Mouse (Mus musculus) layer of hippocampus, postnatal 10 days (tissue): ENCODE results near the gene Gm12216. TPM values are rescaled to one million over a fixed set of nuclear protein-coding genes. Genes with fewer than 3 reads are reported as not detected.

ENCODE experiments used
- DNase-seq, 2 experiments: peaks; one replicate each; pipeline ENCODE4 v3.0.0; 2021; ENCODE audit warnings: low spot score in 2 of 2
- microRNA-seq, 2 experiments: library from miRNA; unstranded; fragments of <30 nt; microRNA quantifications; one replicate each; pipeline ENCODE4 v1.2.0; 2021
- total RNA-seq, 2 experiments: library from RNA; stranded (reverse); gene quantifications; 2 replicates each; pipeline ENCODE4 v1.2.3; 2021

Gene Gm12216
- total RNA-seq, 2 experiments from 2014 or later: 1.4 to 3.6 TPM

GRCm38 (mm10) chr11:53748614-53749013 lies 110.4 kb downstream of the Gm12216 start:
- no peak for DNase-seq

- no peak for DNase-seq
Observed at GRCm38 (mm10) chr11:53747985-53748384, 111.1 kb downstream of the Gm12216 start.

GRCm38 (mm10) chr11:53745260-53745659 lies 113.8 kb downstream of the Gm12216 start:
- DNase-seq: no peak

GRCm38 (mm10) chr11:53742353-53742752 lies 116.7 kb downstream of the Gm12216 start:
- DNase-seq: no peak

GRCm38 (mm10) chr11:53737573-53737946 lies 121.5 kb downstream of the Gm12216 start:
- DNase-seq: peak; percentile 58 to 61

- peak; percentile 77 to 80 for DNase-seq
Observed at GRCm38 (mm10) chr11:53736771-53737572, 122.1 kb downstream of the Gm12216 start.

- DNase-seq: peak; percentile 65 to 68
Observed at GRCm38 (mm10) chr11:53735682-53736245, 123.3 kb downstream of the Gm12216 start.

- no peak for DNase-seq
Observed at GRCm38 (mm10) chr11:53734970-53735681, 123.9 kb downstream of the Gm12216 start.

GRCm38 (mm10) chr11:53734431-53734830 lies 124.6 kb downstream of the Gm12216 start:
- no peak for DNase-seq

DNA sequence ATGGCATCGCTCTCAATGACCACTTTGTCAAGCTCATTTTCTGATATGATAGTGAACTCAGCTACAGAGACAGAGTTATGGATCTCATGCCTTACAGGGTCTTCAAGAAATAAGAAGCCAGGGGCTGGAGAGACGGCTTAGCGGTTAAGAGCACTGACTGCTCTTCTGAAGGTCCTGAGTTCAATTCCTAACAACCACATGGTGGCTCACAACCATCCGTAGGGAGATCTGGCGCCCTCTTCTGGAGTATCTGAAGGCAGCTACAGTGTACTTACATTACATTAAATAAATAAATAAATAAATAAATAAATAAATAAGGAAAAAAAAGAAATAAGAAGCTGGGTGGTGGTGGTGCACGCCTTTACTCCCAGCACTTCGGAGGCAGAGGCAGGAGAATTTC lies 125.2 kb downstream of the Gm12216 start:
- no peak for DNase-seq

Small RNA genes within 50 kb of the gene (microRNA-seq; reads per million reads assigned to microRNA genes)
- 0 reads per million in 2 experiments for gene Mir7671

Other genes starting within 250 kb of the Gm12216 start
- not detected for gene Il4, start 240.6 kb downstream of the Gm12216 start, total RNA-seq
- not detected for gene Il13, start 224.6 kb downstream of the Gm12216 start, total RNA-seq
- gene Rad50, start 151.9 kb downstream of the Gm12216 start, total RNA-seq: 10 to 100 TPM in 1 of 2 experiments, 1 to 10 TPM in 1; 9.5 to 10.1 TPM
- not detected for gene Il5, start 138.5 kb downstream of the Gm12216 start, total RNA-seq
- 1 to 10 TPM; 5.1 to 5.7 TPM for gene Irf1, start 89.2 kb downstream of the Gm12216 start, total RNA-seq
- gene Gm17334, start 86.1 kb downstream of the Gm12216 start, total RNA-seq: not detected
- gene Slc22a5, start 32.4 kb upstream of the Gm12216 start, total RNA-seq: 10 to 100 TPM; 13.3 to 15.8 TPM
- 1 to 10 TPM; 3.7 to 4.1 TPM for gene Slc22a21, start 121.1 kb upstream of the Gm12216 start, total RNA-seq
- 1 to 10 TPM; 6.7 to 7.6 TPM for gene Slc22a4, start 168.8 kb upstream of the Gm12216 start, total RNA-seq
- gene Pdlim4, start 209.8 kb upstream of the Gm12216 start, total RNA-seq: 10 to 100 TPM; 17.9 to 18.5 TPM
- 10 to 100 TPM; 17.2 to 19.9 TPM for gene P4ha2, start 240.8 kb upstream of the Gm12216 start, total RNA-seq